Mouse (Mus musculus) liver, adult (tissue): ENCODE results near the gene Ccdc134.

Experiments
- GATA4 ChIP-seq: IDR thresholded peaks from 2 replicates; pipeline ENCODE4 v1.6.1; 2014; ENCODE audit warnings: mild to moderate bottlenecking, low read length; ENCODE audit not compliant: insufficient replicate concordance

Gene Ccdc134

GRCm38 (mm10) chr15:82145408-82145807 is 17.7 kb downstream of the Ccdc134 start:
- no peak for TF ChIP-seq GATA4

- TF ChIP-seq GATA4, result no peak
Measured at GRCm38 (mm10) chr15:82145851-82146769, 18.4 kb downstream of the Ccdc134 start.

- TF ChIP-seq GATA4, result no peak
Measured at GRCm38 (mm10) chr15:82146770-82147610, 19.3 kb downstream of the Ccdc134 start, which contains the start of gene Srebf2. Srebf2 (plus strand) TSS chr15:82147181.

- TF ChIP-seq GATA4, result no peak
Measured at GRCm38 (mm10) chr15:82147611-82148111, 19.9 kb downstream of the Ccdc134 start.

GRCm38 (mm10) chr15:82148510-82148911 is 20.8 kb downstream of the Ccdc134 start:
- TF ChIP-seq GATA4, result no peak

- no peak for TF ChIP-seq GATA4
Measured at GRCm38 (mm10) chr15:82150042-82150441, 22.3 kb downstream of the Ccdc134 start.

GRCm38 (mm10) chr15:82151176-82151575 is 23.5 kb downstream of the Ccdc134 start:
- TF ChIP-seq GATA4, result no peak

GRCm38 (mm10) chr15:82152022-82152421 is 24.3 kb downstream of the Ccdc134 start:
- TF ChIP-seq GATA4, result no peak

- TF ChIP-seq GATA4, result no peak
Measured at GRCm38 (mm10) chr15:82152435-82152834, 24.7 kb downstream of the Ccdc134 start.

GRCm38 (mm10) chr15:82156298-82156697 is 28.6 kb downstream of the Ccdc134 start:
- TF ChIP-seq GATA4, result no peak

- no peak for TF ChIP-seq GATA4
Measured at GRCm38 (mm10) chr15:82156902-82157301, 29.2 kb downstream of the Ccdc134 start.

GRCm38 (mm10) chr15:82158243-82159035 is 30.7 kb downstream of the Ccdc134 start:
- TF ChIP-seq GATA4, result no peak

GRCm38 (mm10) chr15:82159471-82159870 is 31.7 kb downstream of the Ccdc134 start:
- TF ChIP-seq GATA4, result no peak

GRCm38 (mm10) chr15:82160731-82161640 is 33.3 kb downstream of the Ccdc134 start:
- no peak for TF ChIP-seq GATA4

GRCm38 (mm10) chr15:82161965-82162600 is 34.4 kb downstream of the Ccdc134 start:
- TF ChIP-seq GATA4, result no peak
